Mouse (Mus musculus): ENCODE measurements at regions not wholly inside any gene's neighbourhood (a gene's known extent, or its start where the extent isn't known, plus 50 kb on each side); places are given as distances from the start of the nearest gene placed in this dataset.
"Not testable (repeated sequence)": the region's sequence is repeated elsewhere in the genome, so short reads cannot be mapped to it uniquely, and the experiment has no call there.

DNA sequence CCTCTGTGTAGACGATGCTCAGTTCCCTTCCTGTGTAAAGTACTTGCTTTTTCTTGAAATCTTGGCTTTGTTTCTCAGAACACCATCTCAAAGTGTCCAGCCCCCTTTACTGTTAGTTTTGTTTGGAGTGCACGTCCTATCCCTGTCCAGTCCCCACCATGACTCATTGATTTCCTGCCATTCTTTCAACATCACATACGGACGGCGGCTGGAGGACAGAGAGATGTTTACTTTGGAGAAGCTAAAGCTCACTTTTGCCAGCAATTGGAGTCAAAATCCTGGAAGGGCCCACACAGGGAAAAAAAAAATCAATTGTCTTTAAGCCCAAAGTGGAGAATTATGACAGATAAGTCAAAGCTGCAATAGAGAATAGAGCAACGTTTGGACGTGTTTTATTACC lies 51.8 kb downstream of the Gm5426 start:
- DNase-seq = no peak

DNA sequence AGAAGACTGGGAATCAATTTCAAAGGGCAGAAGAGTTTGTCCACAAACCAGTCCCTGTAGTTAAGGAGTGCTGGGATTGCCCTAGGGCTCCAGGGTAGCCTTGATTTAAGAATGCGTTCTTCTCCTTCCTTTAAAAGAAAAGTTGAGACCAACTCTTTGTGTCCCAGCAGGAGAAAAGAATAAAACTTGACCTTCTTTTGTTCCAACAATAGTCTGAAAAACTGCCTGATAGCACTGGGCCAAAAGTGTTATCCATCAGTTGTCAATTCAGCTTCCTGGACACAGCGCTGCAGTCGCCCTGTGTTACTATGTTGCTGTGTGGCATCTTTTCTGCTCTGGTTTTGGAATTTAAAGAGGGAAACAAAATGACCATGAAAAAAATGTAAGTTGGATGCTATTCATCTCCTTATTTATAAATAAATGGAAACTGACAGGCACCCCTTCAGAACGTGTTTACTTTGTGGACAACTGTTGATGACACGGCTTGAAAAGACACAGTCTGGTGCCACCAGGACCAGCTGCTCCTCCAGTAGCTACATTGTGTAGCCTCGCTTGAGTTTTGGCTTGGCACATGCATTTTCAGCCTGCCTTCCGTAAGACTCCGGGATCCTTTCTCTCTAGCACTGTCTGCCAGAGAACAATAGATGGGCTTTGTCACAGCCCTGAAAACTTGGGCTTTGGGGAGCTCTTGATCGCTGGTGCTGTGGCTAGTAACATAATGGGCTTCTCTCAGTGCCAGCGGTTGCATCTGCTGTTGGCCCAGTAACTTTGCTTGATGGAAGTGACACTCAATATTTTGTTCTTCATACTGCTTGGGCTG lies 54.0 kb downstream of the Gm5426 start:
- no peak for DNase-seq

DNA sequence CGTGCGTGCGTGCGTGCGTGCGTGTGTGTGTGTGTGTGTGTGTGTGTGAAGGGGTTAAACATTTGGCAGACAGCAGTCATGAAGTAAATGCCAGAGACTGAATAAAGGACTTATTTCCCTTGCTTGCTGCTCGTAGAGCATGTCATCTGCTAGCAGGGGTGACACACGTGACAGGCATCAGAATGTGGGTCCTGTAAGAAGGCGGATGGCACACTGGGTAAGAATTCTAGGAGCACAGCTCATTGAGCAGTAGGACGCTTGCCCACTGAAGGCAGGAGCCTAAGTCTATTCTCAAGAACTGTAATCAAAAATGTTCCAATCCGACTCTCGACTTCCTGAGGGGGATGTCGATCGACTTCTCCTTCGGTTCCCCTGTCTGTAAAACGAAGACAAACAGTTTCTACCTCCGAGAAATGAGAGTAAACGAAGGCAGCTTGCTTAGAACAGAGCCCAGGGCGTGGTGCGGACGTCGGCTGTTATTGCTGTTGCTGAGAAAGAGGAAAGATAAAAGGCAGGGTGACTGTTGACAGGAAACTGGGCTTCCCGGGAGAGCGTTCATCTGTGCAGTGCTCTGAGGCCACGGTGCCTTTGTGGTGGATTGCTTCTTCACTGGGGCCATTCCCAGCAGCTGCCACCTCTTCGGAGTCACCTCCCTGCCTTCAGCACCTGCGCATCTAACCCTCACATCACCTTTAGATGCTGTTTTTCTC lies 64.7 kb downstream of the Gm5426 start:
- DNase-seq = no peak

DNA sequence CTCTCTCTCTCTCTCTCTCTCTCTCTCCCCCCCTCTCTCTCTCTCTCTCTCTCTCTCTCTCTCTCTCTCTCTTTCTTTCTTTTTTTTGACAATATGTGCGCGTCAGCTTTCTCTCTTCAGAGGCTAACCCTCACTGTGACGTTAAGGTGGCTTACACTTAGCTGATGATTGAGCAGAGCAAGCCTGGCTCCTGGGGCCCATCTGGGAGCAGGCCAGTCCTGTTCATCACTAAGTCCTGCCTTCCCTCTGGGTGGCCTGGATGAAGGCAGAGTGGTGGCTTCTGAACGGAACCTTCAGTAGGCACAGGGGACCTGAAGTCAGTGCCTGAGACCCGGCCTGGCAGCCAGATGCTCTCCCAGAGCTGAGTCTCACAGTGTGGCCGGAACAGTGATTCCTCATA lies 65.5 kb downstream of the Gm5426 start:
- DNase-seq = no peak

DNA sequence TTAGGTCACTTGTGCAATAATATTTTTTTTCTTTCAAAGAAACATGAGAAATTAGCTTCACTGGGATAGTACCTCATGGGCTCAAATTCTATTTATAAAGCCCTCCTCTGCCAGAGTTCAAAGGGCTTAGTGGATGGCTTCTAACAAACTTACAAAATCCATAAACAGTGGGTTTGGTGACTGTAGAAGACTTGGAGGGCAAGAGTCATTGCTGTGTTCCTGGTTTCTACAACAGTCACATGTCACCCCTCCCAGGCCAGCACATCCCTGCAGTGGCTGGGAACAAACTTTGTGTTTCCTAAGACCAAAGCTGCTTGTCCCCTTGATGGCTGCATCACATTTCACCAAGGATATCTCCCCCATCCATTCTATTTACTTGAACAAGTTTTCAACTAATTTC lies 66.5 kb downstream of the Gm5426 start:
- no peak for DNase-seq

DNA sequence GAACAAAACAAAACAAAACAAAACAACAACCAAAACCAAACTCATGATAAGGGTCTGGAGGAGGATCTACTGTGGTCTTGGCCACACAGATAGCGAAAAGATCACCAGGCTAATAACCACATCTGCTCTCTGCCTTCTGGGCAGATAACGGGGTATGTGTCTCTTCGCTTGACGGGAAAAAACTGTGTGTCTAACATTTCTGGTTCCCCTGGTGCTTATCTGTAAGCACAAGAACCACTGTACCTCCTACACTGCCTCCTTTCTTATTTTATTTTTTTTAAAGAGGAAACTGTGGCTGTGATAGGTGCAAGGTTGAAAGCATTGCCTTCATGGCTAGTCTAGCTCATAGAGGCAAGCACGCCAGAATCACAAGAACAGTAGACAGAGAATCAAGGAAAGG lies 67.8 kb downstream of the Gm5426 start:
- DNase-seq = no peak

DNA sequence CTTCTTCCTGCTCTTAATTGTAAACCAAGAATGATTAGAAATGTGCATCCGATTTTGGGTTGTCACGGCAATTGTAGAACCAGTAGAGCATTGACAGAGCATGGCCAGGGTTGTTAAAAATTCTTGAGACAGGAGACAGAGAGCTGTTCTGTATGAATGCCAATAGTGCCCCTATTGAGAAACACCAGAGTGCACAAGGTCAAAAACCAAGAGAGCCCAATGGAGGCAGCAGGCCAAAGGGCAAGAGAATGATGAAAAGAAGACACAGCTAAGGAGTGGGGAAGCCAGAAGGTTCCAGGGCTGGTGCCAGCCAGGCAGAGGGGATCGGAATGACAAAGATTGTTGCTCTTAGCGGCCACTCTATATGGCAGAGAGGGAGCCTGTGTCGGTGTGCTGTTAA lies 72.8 kb downstream of the Gm5426 start:
- DNase-seq = no peak

DNA sequence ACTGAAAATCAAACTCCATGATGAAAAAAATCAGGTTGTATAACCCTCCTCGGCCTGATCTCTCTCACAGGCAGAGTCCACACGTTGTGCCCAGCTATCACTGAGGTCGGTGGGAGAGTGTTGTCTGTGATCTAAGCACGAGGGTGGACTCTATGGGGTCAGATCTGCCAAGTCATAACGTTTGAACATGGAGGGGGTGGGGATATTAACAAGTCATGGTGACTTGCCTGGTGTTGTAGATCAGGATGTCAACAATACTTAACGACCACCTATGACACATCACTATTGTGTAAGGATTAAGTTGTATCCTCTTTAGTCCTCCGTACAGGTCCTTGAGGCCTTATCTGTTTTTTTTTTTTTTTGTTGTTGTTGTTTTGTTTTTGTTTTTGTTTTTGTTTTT lies 74.8 kb downstream of the Gm5426 start:
- DNase-seq = no peak

DNA sequence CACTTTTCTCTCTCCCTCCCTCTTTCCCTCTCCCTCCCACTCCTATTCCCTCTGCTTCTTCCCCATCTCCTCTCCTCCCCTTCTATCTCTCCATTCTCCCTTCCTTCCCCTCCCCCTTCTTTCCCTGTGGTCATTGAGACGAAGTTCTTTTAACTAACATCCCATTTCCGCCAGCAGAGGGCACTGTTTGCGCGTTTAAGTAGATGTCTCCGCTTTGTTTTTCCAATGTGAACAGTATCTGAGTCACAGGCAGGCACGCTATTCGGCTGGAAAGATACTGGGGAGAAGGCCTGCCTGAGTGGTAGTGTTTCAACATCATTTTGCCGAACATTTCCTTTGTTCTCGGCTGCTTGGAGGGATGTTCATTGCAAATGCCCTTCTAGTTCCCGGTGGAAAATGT lies 77.5 kb downstream of the Gm5426 start:
- DNase-seq = peak; percentile 92

DNA sequence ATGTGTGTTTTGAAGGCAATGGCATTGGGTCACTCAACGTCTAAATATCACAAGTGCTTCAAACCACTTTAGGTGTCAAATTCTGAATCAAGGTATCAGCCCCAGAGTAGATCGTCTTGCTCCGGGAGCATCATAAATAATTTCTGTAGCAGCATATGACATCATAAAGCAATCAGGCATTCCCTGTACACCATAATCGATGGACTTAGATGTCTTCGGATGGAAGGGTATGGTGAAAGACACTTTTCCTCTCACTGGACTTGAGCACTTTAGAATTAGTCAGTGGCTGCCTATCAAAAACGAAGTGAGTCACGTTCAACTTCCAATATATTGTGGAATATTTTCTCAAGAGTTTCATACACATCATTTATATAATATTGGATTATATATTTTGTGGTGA lies 77.9 kb downstream of the Gm5426 start:
- no peak for DNase-seq

DNA sequence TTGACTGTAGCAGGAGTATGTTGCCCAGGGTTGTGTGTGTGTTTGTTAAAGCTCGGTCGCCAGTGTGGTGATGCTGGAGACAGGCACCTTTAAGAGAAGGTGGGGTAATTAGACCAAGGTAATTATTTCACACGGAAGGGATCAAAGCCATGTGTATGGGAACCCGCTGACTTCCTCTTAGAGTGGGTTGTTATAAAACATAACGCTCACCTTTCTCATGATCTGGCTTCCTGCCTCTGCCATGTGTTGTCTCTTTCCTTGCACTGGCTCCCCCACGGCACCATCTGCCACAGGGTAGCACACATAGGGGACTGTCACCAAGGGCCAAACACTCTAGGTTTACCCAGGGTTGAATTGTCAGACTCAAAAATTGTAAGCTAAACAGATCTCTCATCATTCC lies 78.5 kb downstream of the Gm5426 start:
- peak; percentile 94 for DNase-seq

DNA sequence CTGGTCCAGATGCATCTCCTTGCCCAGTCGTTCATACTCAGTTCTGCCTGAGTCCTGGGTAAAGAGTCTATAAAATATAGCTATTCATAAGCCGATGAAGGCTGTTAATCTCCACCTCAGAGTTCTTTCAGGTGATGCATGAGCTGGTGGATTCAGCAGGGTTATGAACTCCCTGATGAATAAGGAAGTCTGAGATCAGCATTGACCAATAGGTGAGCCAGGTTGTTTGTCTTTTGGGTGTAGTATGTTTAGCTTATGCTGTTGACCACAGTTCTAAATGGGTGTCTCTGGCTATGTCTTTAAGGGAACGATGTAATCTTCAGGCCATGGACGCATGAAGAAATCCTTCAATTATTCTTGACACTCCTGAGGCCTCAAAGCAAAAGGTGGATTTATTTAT lies 84.3 kb downstream of the Gm5426 start:
- no peak for DNase-seq

DNA sequence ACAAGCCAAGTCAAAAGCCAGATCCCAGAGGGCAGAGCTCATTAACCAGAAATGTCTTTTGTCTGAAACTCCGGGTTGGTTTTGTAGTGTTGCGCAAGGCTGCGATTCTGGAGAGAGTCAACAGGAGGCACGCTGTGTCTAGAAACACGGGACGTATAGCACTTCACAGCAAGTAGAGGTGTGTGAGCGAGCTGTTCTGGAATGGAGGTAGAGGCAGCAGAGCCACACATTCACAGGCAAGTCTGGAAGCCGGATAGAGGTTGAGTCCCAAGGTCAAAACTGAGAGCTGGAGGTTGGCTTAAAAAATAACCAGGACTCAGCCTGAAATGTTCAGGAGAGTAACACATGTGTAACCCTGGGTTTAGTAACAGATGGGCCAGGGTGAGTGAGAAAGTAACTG lies 94.0 kb downstream of the Gm5426 start:
- no peak for DNase-seq

DNA sequence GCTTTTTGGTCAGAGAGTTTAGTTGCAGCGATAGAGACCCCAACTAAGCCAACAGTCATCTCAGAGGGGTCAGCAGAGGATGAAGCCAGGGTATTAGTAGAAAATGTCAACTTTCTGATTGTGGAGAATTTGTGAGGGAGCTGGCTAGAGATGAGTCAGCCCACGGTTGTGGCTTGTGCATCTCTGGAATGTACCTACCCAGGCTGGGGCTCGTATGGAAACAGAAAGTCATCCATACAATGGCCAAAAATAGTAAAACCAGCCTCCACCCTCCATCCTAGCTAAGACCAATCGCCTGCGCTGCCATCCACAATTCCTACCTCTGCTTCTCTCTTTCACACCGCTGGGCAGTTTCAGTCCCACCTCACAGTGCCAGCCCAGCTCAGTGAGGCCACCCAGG lies 94.9 kb downstream of the Gm5426 start:
- DNase-seq = no peak

DNA sequence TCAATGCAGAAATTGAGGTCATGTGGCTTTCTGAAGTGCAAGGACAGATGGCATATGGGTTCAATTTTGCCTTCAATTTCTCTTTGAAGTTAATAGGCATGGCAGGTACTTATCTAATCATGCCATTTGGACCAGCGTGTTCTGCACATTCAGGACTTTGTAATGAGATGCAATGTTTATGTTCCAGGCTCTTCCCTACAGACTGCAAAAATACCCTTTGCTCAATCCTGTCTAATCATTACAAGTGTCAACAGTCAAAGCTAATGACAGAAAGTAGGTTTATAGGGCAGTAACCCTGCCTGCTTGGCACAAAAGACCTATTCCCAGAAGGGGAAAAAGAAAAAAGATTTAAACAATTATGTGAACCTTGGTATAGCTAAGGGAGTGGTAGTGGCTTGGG lies 96.5 kb downstream of the Gm5426 start:
- no peak for DNase-seq

DNA sequence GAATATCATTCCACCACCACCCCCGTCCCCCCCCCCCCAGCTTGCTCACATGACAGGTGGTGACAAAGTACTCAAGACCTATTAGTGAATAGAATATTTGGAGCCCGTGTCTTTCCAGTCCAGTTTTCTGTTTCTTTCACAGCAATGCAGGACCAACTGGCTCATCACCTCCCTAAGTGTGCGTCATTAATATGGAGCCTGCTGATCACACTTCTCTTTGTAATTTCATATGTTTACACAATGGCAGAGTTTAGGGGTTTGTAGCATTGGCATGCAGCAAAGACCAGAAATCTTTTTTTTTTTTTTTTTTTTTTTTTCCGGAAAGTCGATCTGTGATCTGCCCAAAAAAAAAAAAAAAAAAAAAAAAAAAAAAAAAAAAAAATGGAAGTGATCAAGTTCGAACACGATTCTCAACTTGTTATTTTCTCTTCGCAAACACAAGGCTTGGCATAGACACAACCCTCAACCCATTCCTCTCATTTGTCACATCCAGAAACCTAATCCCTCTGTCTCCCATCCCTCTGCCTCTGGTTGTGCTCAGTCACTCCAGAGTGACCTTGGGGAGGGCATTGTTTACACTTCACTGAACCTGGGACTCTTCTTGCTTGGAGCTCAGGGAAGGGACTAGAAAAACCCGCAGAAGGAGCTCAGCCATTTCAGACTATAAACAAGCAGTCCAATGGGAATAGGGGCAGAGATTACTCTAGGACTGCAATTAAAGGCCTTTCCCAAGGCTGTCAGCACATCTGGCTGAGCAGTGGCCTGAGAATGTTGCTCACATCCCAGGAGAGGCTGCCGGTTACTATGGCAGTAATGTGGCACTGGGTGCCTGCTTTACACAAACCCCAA lies 98.4 kb downstream of the Gm5426 start:
- DNase-seq = no peak

DNA sequence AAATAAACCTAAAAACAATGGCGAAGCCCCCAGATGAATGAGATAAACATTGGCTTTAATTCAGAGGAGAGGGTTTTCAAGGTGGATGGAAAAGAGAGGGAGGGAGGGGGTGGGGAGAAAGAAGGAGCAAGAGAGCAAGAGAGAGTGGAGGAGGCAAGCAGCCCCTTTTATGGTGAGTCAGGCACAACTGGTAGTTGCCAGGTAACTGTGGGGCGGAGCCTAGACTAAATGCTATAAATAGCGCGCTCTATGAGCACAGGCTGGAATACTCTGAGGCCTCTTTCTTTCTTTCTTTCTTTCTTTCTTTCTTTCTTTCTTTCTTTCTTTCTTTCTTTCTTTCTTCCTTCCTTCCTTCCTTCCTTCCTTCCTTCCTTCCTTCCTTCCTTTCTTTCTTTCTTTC lies 99.6 kb downstream of the Gm5426 start:
- DNase-seq = not testable (repeated sequence)

DNA sequence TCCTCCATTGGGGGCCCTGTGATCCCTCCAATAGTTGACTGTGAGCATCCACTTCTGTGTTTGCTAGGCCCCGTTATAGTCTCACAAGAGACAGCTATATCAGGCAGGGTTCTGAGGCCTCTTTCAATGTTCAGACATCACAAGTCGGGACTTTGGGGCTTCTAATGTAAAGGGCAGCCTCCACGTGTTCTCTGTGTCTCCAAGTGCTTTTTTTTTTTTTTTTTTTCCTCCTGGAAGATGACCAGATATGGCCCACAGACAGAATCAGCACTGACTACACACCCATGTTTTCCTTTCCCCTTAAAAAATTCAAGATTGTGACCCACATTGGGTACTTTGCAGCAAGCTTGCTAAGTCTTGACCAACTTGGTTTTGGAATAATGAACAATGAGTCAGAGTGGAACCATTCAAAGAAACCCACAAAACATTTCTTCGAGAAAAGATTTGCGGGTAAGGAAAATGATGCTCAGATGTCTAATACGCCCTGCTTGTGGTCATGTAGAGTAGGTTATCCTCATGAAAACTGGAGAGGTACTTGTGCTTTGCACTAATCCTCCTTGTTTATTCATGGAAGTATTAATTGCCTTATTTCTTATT lies 100.5 kb downstream of the Gm5426 start:
- DNase-seq = no peak

DNA sequence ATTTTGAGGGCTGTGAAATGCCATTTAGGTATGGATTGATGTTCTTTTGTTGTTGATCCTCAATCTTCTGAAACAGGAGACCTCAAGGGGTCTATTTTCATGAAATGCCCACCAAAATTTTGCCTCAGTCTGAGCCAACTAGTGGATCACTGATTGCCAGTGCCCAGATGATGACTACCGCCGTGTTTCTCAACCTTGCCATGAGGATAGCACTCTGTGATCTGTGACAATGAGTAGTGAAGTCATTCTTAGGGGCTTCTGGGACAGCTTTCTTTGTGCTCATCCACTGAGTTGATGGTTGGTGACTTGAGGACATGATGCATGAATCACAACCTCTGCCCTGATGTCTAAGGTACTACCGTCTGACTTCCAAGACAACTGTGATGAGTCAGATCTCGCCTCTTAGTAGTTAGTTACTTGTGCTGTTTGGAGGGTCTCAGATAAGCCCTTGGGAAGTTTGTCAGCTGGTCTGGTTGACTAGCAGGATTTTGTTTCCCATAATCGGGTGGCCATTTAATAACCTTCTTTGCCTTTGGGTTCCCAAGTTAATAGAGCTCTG lies 101.2 kb downstream of the Gm5426 start:
- no peak for DNase-seq

DNA sequence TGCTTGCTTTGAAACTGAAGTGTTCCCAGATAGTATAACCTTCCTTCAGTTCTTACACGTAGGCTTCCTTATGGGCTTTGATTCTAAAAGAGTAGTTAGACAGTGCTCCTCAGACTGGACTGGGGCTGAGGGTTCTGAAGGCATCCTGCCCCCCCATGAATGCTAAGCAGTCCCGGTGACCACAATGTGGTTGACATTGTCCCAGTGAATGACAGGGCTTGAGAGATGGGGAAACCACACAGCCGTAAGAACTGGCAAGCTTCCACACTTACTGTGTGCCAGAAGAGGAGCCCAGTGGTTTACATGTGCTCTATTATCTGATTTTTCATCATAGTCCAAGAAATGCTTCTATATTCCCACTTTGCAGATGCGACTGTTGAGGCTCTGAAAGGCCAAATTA lies 101.8 kb downstream of the Gm5426 start:
- no peak for DNase-seq

DNA sequence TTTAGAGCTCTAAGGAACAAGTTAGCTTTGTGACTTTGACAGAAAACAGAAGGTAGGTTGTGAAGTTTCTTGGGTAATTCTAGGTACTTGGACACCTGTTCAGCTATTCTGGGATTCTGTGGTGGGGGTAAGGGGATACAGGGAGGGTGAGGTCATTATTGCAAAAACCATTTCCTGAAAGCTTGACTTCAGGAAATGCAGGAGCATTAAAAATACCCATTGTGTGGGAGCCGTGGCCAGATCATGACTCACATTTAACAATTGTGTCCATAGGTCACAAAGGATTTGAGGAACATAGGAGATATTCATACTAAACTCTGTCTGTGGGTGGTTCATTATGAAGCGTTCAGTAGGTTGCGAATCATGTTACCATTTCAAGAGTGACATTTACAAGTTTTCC lies 102.4 kb downstream of the Gm5426 start:
- no peak for DNase-seq

DNA sequence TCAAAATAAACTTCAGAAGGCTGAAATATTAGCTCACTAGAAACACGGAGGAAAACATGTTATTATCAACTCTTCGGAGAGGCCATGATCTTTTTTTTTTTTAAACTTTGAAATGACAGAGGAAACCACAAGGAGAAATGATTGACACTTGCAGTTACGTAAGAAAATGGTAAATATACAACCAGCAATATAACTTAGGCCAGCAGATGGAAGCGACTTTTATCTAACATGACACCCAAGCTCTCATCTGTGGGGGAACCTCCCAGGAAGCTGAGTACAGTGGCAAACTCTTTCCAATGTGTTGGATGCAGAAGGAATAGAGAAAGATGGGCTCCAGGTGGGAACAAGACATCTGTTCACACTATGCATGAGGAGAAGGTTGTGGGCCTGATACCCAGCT lies 104.2 kb downstream of the Gm5426 start:
- no peak for DNase-seq

DNA sequence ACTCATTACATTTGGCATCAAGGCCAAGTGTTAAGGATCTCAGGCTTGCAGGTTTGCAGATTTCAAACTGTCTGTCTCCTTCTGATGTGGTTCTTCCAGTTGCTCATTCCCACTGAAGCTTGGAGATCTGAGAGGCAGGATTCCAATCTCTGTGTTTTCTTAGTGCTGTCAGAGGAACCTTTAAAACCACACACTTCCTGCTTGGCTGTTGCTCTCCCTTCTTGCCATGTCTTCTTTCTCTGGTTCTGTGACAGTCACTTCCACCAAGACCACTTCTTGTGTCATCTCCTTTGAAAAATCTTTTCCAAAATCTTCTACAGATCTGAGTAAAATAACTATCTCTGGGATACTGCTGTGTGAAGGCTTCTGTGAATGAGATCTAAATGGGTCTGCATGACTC lies 117.3 kb downstream of the Gm5426 start:
- DNase-seq = no peak
